Mouse (Mus musculus) CH12.LX (cell line): ENCODE results near the gene D8Ertd738e. TPM values are rescaled to one million over a fixed set of nuclear protein-coding genes. Genes with fewer than 3 reads are reported as not detected.

ENCODE experiments used
- DNase-seq: peaks from one replicate; pipeline ENCODE4 v3.0.0-alpha.2; 2013; ENCODE audit errors: extremely low read depth
- H3K27ac ChIP-seq: 2 replicates; pipeline ENCODE4 v1.5.1; 2012; ENCODE audit warnings: low read depth, mild to moderate bottlenecking, control low read depth, moderate library complexity; ENCODE audit not compliant: insufficient read depth
- H3K27me3 ChIP-seq: replicated peaks from 2 replicates; pipeline ENCODE3; 2012; ENCODE audit warnings: inconsistent platforms
- H3K36me3 ChIP-seq, 2 experiments: replicated peaks in 1 of 2; 2 replicates each; pipeline versions ENCODE3 to v1.6.1; 2012; ENCODE audit warnings: inconsistent platforms in 1 of 2, low read length in 1 of 2, mild to moderate bottlenecking in 1 of 2, mixed read lengths in 1 of 2, moderate library complexity in 1 of 2; ENCODE audit not compliant: control insufficient read depth in 1 of 2, insufficient read depth in 1 of 2
- H3K4me1 ChIP-seq, 2 experiments: 2 replicates each; pipeline ENCODE4 v1.6.1; 2012; ENCODE audit warnings: inconsistent platforms in 1 of 2, moderate library complexity in 1 of 2; ENCODE audit not compliant: insufficient read depth in 2 of 2, control insufficient read depth in 1 of 2
- H3K4me2 ChIP-seq: 2 replicates; pipeline ENCODE4 v1.6.1; 2012; ENCODE audit warnings: low read depth, mild to moderate bottlenecking, control low read depth; ENCODE audit not compliant: poor library complexity, insufficient read depth, severe bottlenecking
- H3K4me3 ChIP-seq, 3 experiments: fragments of 150-350 bp in 1 of 3; sonication (generic) in 1 of 3; replicated peaks in 1 of 3; 2 replicates each; pipeline versions ENCODE3 to v1.5.1; 2011 to 2012; ENCODE audit warnings: low read depth in 2 of 3, low read length in 2 of 3, mild to moderate bottlenecking in 2 of 3, moderate library complexity in 2 of 3, control low read depth in 1 of 3, improper control_type of control experiment in 1 of 3, inconsistent platforms in 1 of 3, mixed read lengths in 1 of 3; ENCODE audit not compliant: poor library complexity in 1 of 3
- H3K79me2 ChIP-seq: replicated peaks from 2 replicates; pipeline ENCODE4 v1.6.1; 2012; ENCODE audit warnings: mild to moderate bottlenecking, moderate library complexity; ENCODE audit not compliant: control insufficient read depth, poor library complexity, insufficient read depth, severe bottlenecking; ENCODE audit errors: extremely low read depth
- H3K9ac ChIP-seq: 2 replicates; pipeline ENCODE4 v1.6.1; 2012; ENCODE audit warnings: low read depth, mild to moderate bottlenecking, control low read depth, moderate library complexity; ENCODE audit not compliant: insufficient read depth
- H3K9me3 ChIP-seq: replicated peaks from 2 replicates; pipeline ENCODE3; 2012; ENCODE audit warnings: low read length, inconsistent platforms, mixed read lengths
- BHLHE40 ChIP-seq: IDR thresholded peaks from 2 replicates; pipeline ENCODE4 v1.6.1; 2011; ENCODE audit warnings: mild to moderate bottlenecking, low read depth, low read length, improper control_type of control experiment
- CHD1 ChIP-seq: IDR thresholded peaks from 2 replicates; pipeline ENCODE4 v1.6.1; 2012; ENCODE audit warnings: low read depth, low read length, improper control_type of control experiment, inconsistent platforms
- E2F4 ChIP-seq: IDR thresholded peaks from 2 replicates; pipeline ENCODE4 v1.6.1; 2011; ENCODE audit warnings: low read depth, low read length, improper control_type of control experiment; ENCODE audit not compliant: insufficient replicate concordance
- ELF1 ChIP-seq: IDR thresholded peaks from 2 replicates; pipeline ENCODE4 v1.6.1; 2014; ENCODE audit warnings: low read depth, mild to moderate bottlenecking, inconsistent platforms, low read length, improper control_type of control experiment
- ETS1 ChIP-seq: conservative IDR thresholded peaks from 2 replicates; pipeline ENCODE4 v1.6.1; 2012; ENCODE audit warnings: low read depth, mild to moderate bottlenecking, inconsistent platforms, low read length, improper control_type of control experiment, moderate library complexity
- GABPA ChIP-seq: IDR thresholded peaks from 2 replicates; pipeline ENCODE4 v1.6.1; 2012; ENCODE audit warnings: low read depth, low read length, improper control_type of control experiment, inconsistent platforms; ENCODE audit not compliant: insufficient replicate concordance
- HCFC1 ChIP-seq: IDR thresholded peaks from 2 replicates; pipeline ENCODE4 v1.6.1; 2012; ENCODE audit warnings: low read depth, mild to moderate bottlenecking, inconsistent platforms, low read length, improper control_type of control experiment
- IRF4 ChIP-seq: IDR thresholded peaks from 2 replicates; pipeline ENCODE4 v1.6.1; 2014; ENCODE audit warnings: low read depth, mild to moderate bottlenecking, inconsistent platforms, low read length, improper control_type of control experiment
- JUN ChIP-seq: IDR thresholded peaks from 2 replicates; pipeline ENCODE4 v1.6.1; 2011; ENCODE audit warnings: low read depth, mild to moderate bottlenecking, low read length, improper control_type of control experiment, moderate library complexity; ENCODE audit not compliant: insufficient read depth
- JUND ChIP-seq: conservative IDR thresholded peaks from 2 replicates; pipeline ENCODE4 v1.6.1; 2011; ENCODE audit warnings: low read depth, low read length, improper control_type of control experiment
- MAFK ChIP-seq: IDR thresholded peaks from 2 replicates; pipeline ENCODE4 v1.6.1; 2011; ENCODE audit warnings: low read length, improper control_type of control experiment; ENCODE audit not compliant: insufficient replicate concordance
- MAX ChIP-seq: IDR thresholded peaks from 2 replicates; pipeline ENCODE4 v1.6.1; 2011; ENCODE audit warnings: low read length, improper control_type of control experiment
- MAZ ChIP-seq: IDR thresholded peaks from 2 replicates; pipeline ENCODE4 v1.6.1; 2012; ENCODE audit warnings: low read depth, mild to moderate bottlenecking, inconsistent platforms, low read length, improper control_type of control experiment, moderate library complexity
- MXI1 ChIP-seq: IDR thresholded peaks from 2 replicates; pipeline ENCODE4 v1.6.1; 2011; ENCODE audit warnings: mild to moderate bottlenecking, low read depth, low read length, improper control_type of control experiment
- MYC ChIP-seq: IDR thresholded peaks from 2 replicates; pipeline ENCODE4 v1.6.1; 2011; ENCODE audit warnings: low read depth, mild to moderate bottlenecking, improper control_type of control experiment, low read length
- NELFE ChIP-seq: IDR thresholded peaks from 2 replicates; pipeline ENCODE4 v1.6.1; 2011; ENCODE audit warnings: low read depth, low read length, improper control_type of control experiment
- NRF1 ChIP-seq: IDR thresholded peaks from 2 replicates; pipeline ENCODE4 v1.6.1; 2014; ENCODE audit warnings: low read depth, mild to moderate bottlenecking, inconsistent platforms, low read length, improper control_type of control experiment, moderate library complexity
- PAX5 ChIP-seq: IDR thresholded peaks from 2 replicates; pipeline ENCODE4 v1.6.1; 2012; ENCODE audit warnings: low read length, inconsistent platforms, mixed read lengths
- POLR2A ChIP-seq: IDR thresholded peaks from 2 replicates; pipeline ENCODE4 v1.6.1; 2011; ENCODE audit warnings: low read depth, mild to moderate bottlenecking, improper control_type of control experiment, low read length
- POLR2AphosphoS2 ChIP-seq: IDR thresholded peaks from 2 replicates; pipeline ENCODE4 v1.6.1; 2011; ENCODE audit warnings: low read depth, low read length, improper control_type of control experiment
- RAD21 ChIP-seq: IDR thresholded peaks from 2 replicates; pipeline ENCODE4 v1.6.1; 2011; ENCODE audit warnings: low read depth, mild to moderate bottlenecking, low read length, improper control_type of control experiment, moderate library complexity
- SIN3A ChIP-seq: IDR thresholded peaks from 2 replicates; pipeline ENCODE4 v1.6.1; 2012; ENCODE audit warnings: low read length, improper control_type of control experiment, inconsistent platforms
- SMC3 ChIP-seq: IDR thresholded peaks from 2 replicates; pipeline ENCODE4 v1.6.1; 2011; ENCODE audit warnings: low read depth, low read length, improper control_type of control experiment
- TBP ChIP-seq: conservative IDR thresholded peaks from 2 replicates; pipeline ENCODE4 v1.6.1; 2011; ENCODE audit warnings: low read depth, low read length, improper control_type of control experiment
- USF2 ChIP-seq: conservative IDR thresholded peaks from 2 replicates; pipeline ENCODE4 v1.6.1; 2011; ENCODE audit warnings: low read depth, low read length, improper control_type of control experiment
- ZKSCAN1 ChIP-seq: IDR thresholded peaks from 2 replicates; pipeline ENCODE4 v1.6.1; 2012; ENCODE audit warnings: low read depth, inconsistent platforms, low read length, improper control_type of control experiment, borderline replicate concordance
- dilution Hi-C: fragments of 300-500 bp; cut with MboI; formaldehyde crosslinking; loops from 2 replicates; pipeline ENCODE4 v1.14.3; 2020; ENCODE audit warnings: low sequenced_read_pairs; ENCODE audit not compliant: extremely low pct_unique_long_range_greater_than_20kb, extremely low pct_ligation_motif_present
- in situ Hi-C: fragments of 300-500 bp; cut with MboI; formaldehyde crosslinking; loops from 3 replicates; pipeline ENCODE4 v1.14.3; 2019; ENCODE audit warnings: low sequenced_read_pairs, low pct_ligation_motif_present, low pct_unique_long_range_greater_than_20kb, mixed read lengths
- polyA plus RNA-seq: library from polyadenylated mRNA; unstranded; fragments of >175 nt; gene quantifications from 2 replicates; pipeline ENCODE4 v1.2.1, GENCODE M21; 2012; ENCODE audit warnings: low read depth; ENCODE audit not compliant: insufficient read length
- total RNA-seq, 2 experiments: library from RNA; depleted of rRNA; stranded (reverse); fragments of 300-350 nt in 1 of 2; fragments of >200 nt in 1 of 2; gene quantifications; 2 replicates each; pipeline ENCODE4 v1.2.3; 2012 to 2014

D8Ertd738e gene
- total and polyA plus RNA-seq, 3 experiments, result 213 to 225 (median 217) TPM

GRCm38 (mm10) chr8:84241821-84242220, 7.7 kb downstream of the D8Ertd738e start:
- no peak overlapping the region for H3K9ac ChIP-seq
- H3K27ac ChIP-seq, result no peak overlapping the region
- H3K27me3 ChIP-seq, result no peaks in the 10 kb centered on the region
- H3K79me2 ChIP-seq, result no peaks in the 10 kb centered on the region
- H3K4me1 ChIP-seq, result peaks cover 3 to 13% of the 10 kb centered on the region in 2 experiments; a peak in 2 of 4 replicates
- H3K4me3 ChIP-seq, result no peak overlapping the region
- dilution Hi-C loops, result no loop called here
- H3K9me3 ChIP-seq, result no peaks in the 10 kb centered on the region
- no peak for DNase-seq
- H3K4me2 ChIP-seq, result no peak overlapping the region
- in situ Hi-C loops, result no loop called here
- TF ChIP-seq MAX (no peak), MXI1 (no peak), JUND (no peak), SMC3 (no peak), RAD21 (no peak), POLR2AphosphoS2 (no peak), PAX5 (no peak), NELFE (no peak), IRF4 (no peak), E2F4 (no peak), POLR2A (no peak), CHD1 (no peak), MYC (no peak), JUN (no peak), ELF1 (no peak)
- peaks cover 22 to 38% of the 10 kb centered on the region in 2 experiments for H3K36me3 ChIP-seq

- in situ Hi-C loops (no loop called here), dilution Hi-C loops (no loop called here)
- TF ChIP-seq MAZ (no peak), HCFC1 (no peak), JUND (no peak), SMC3 (no peak), JUN (no peak), RAD21 (no peak), POLR2AphosphoS2 (no peak), USF2 (no peak), TBP (no peak), POLR2A (no peak), ETS1 (no peak), SIN3A (no peak), GABPA (no peak), PAX5 (no peak), MAFK (no peak), BHLHE40 (no peak), ZKSCAN1 (no peak), CHD1 (no peak), NRF1 (no peak)
- Histone ChIP-seq H3K9ac (no peak overlapping the region), H3K27me3 (no peaks in the 10 kb centered on the region), H3K9me3 (no peaks in the 10 kb centered on the region), H3K4me1 (peaks cover 3 to 16% of the 10 kb centered on the region in 2 experiments; a peak in 2 of 4 replicates), H3K27ac (no peak overlapping the region), H3K4me2 (no peak overlapping the region), H3K36me3 (peaks cover 15 to 32% of the 10 kb centered on the region in 2 experiments), H3K4me3 (no peak overlapping the region), H3K79me2 (no peaks in the 10 kb centered on the region)
- no peak for DNase-seq
Measured at GRCm38 (mm10) chr8:84241167-84241566, 8.4 kb downstream of the D8Ertd738e start.
